Mouse (Mus musculus) MEL (cell line): ENCODE data around the gene Tex46. TPM values are rescaled to one million over a fixed set of nuclear protein-coding genes. Genes with fewer than 3 reads are reported as not detected.

Source experiments
- DNase-seq: peaks from one replicate; pipeline ENCODE4 v3.0.0; 2011; ENCODE audit warnings: low read depth, low spot score
- H3K27ac ChIP-seq: 2 replicates; pipeline ENCODE4 v1.5.1; 2012; ENCODE audit warnings: low read depth, mild to moderate bottlenecking, control low read depth, low read length, moderate library complexity; ENCODE audit not compliant: control insufficient read depth
- H3K27me3 ChIP-seq, 2 experiments: fragments of 150-350 bp in 1 of 2; sonication (generic) in 1 of 2; 2 replicates each; pipeline ENCODE4 v1.6.1; 2012; ENCODE audit warnings: low read length in 2 of 2, mild to moderate bottlenecking in 2 of 2, improper control_type of control experiment in 1 of 2, moderate library complexity in 1 of 2; ENCODE audit not compliant: insufficient read depth in 2 of 2, control insufficient read depth in 1 of 2
- H3K36me3 ChIP-seq, 2 experiments: 2 replicates each; pipeline ENCODE4 v1.6.1; 2012 to 2014; ENCODE audit warnings: low read length in 2 of 2, improper control_type of control experiment in 1 of 2, inconsistent platforms in 1 of 2, mild to moderate bottlenecking in 1 of 2; ENCODE audit not compliant: insufficient read depth in 2 of 2, control insufficient read depth in 1 of 2
- H3K4me1 ChIP-seq, 2 experiments: fragments of 150-350 bp in 1 of 2; sonication (generic) in 1 of 2; 2 replicates each; pipeline ENCODE4 v1.6.1; 2012; ENCODE audit warnings: low read length in 2 of 2, improper control_type of control experiment in 1 of 2, mild to moderate bottlenecking in 1 of 2; ENCODE audit not compliant: insufficient read depth in 2 of 2, control insufficient read depth in 1 of 2
- H3K4me3 ChIP-seq, 2 experiments: fragments of 150-350 bp in 1 of 2; sonication (generic) in 1 of 2; 2 replicates each; pipeline ENCODE4 v1.5.1; 2012; ENCODE audit warnings: low read depth in 2 of 2, low read length in 2 of 2, mild to moderate bottlenecking in 2 of 2, moderate library complexity in 2 of 2, control low read depth in 1 of 2, improper control_type of control experiment in 1 of 2; ENCODE audit not compliant: control insufficient read depth in 1 of 2, insufficient read depth in 1 of 2
- H3K79me2 ChIP-seq: 2 replicates; pipeline ENCODE4 v1.6.1; 2012; ENCODE audit warnings: mild to moderate bottlenecking, low read length, moderate library complexity; ENCODE audit not compliant: control insufficient read depth, poor library complexity, insufficient read depth
- H3K9ac ChIP-seq: 2 replicates; pipeline ENCODE4 v1.6.1; 2012; ENCODE audit warnings: low read depth, mild to moderate bottlenecking, control low read depth, low read length, moderate library complexity; ENCODE audit not compliant: control insufficient read depth, poor library complexity, severe bottlenecking
- H3K9me3 ChIP-seq: fragments of 150-350 bp; sonication (generic); replicated peaks from 2 replicates; pipeline ENCODE4 v1.6.1; 2012; ENCODE audit warnings: mild to moderate bottlenecking, low read length, improper control_type of control experiment, moderate library complexity; ENCODE audit not compliant: insufficient read depth
- BHLHE40 ChIP-seq: IDR thresholded peaks from 2 replicates; pipeline ENCODE4 v1.6.1; 2012; ENCODE audit warnings: low read depth, mild to moderate bottlenecking, inconsistent platforms, low read length, improper control_type of control experiment, borderline replicate concordance
- CHD1 ChIP-seq: IDR thresholded peaks from 2 replicates; pipeline ENCODE4 v1.6.1; 2012; ENCODE audit warnings: low read depth, mild to moderate bottlenecking, inconsistent platforms, low read length, improper control_type of control experiment
- CHD2 ChIP-seq: IDR thresholded peaks from 2 replicates; pipeline ENCODE4 v1.6.1; 2011; ENCODE audit warnings: low read length, improper control_type of control experiment
- CTCF ChIP-seq, 3 experiments: IDR thresholded peaks in 2 of 3; conservative IDR thresholded peaks in 1 of 3; 2 replicates each; pipeline ENCODE4 v1.5.1; 2011 to 2012; ENCODE audit warnings: low read length in 3 of 3, low read depth in 2 of 3, mild to moderate bottlenecking in 2 of 3, improper control_type of control experiment in 1 of 3, inconsistent platforms in 1 of 3, mixed read lengths in 1 of 3, moderate library complexity in 1 of 3; ENCODE audit not compliant: control insufficient read depth in 1 of 3, insufficient read depth in 1 of 3, poor library complexity in 1 of 3, severe bottlenecking in 1 of 3
- ELF1 ChIP-seq: IDR thresholded peaks from 2 replicates; pipeline ENCODE4 v1.6.1; 2014; ENCODE audit warnings: low read depth, mild to moderate bottlenecking, inconsistent platforms, low read length, improper control_type of control experiment, moderate library complexity
- EP300 ChIP-seq, 2 experiments: IDR thresholded peaks; 2 replicates each; pipeline ENCODE4 v1.6.1; 2011; ENCODE audit warnings: improper control_type of control experiment in 2 of 2, low read length in 2 of 2, low read depth in 1 of 2, mild to moderate bottlenecking in 1 of 2
- ETS1 ChIP-seq: IDR thresholded peaks from 2 replicates; pipeline ENCODE4 v1.6.1; 2012; ENCODE audit warnings: low read depth, mild to moderate bottlenecking, inconsistent platforms, low read length, improper control_type of control experiment, moderate library complexity
- GABPA ChIP-seq: IDR thresholded peaks from 2 replicates; pipeline ENCODE4 v1.6.1; 2012; ENCODE audit warnings: low read depth, mild to moderate bottlenecking, inconsistent platforms, low read length, improper control_type of control experiment, moderate library complexity
- GATA1 ChIP-seq: IDR thresholded peaks from 2 replicates; pipeline ENCODE4 v1.6.1; 2011; ENCODE audit warnings: low read depth, low read length, improper control_type of control experiment
- JUND ChIP-seq: IDR thresholded peaks from 2 replicates; pipeline ENCODE4 v1.6.1; 2011; ENCODE audit warnings: low read depth, mild to moderate bottlenecking, improper control_type of control experiment, low read length
- KAT2A ChIP-seq: conservative IDR thresholded peaks from 2 replicates; pipeline ENCODE4 v1.6.1; 2012; ENCODE audit warnings: low read depth, low read length, improper control_type of control experiment, inconsistent platforms
- MAFK ChIP-seq: IDR thresholded peaks from 2 replicates; pipeline ENCODE4 v1.6.1; 2011; ENCODE audit warnings: low read depth, mild to moderate bottlenecking, low read length, improper control_type of control experiment, borderline replicate concordance
- MAX ChIP-seq: IDR thresholded peaks from 2 replicates; pipeline ENCODE4 v1.6.1; 2011; ENCODE audit warnings: low read length, improper control_type of control experiment
- MAZ ChIP-seq: IDR thresholded peaks from 2 replicates; pipeline ENCODE4 v1.6.1; 2012; ENCODE audit warnings: low read depth, mild to moderate bottlenecking, inconsistent platforms, low read length, improper control_type of control experiment
- MEF2A ChIP-seq: IDR thresholded peaks from 2 replicates; pipeline ENCODE4 v1.6.1; 2014; ENCODE audit warnings: low read depth, mild to moderate bottlenecking, inconsistent platforms, low read length, improper control_type of control experiment; ENCODE audit not compliant: poor library complexity, insufficient replicate concordance, severe bottlenecking; ENCODE audit errors: extremely low read depth
- MXI1 ChIP-seq: IDR thresholded peaks from 2 replicates; pipeline ENCODE4 v1.6.1; 2011; ENCODE audit warnings: mild to moderate bottlenecking, low read depth, low read length, improper control_type of control experiment
- MYB ChIP-seq: IDR thresholded peaks from 2 replicates; pipeline ENCODE4 v1.6.1; 2011; ENCODE audit warnings: mild to moderate bottlenecking, low read depth, low read length, improper control_type of control experiment
- MYC ChIP-seq: IDR thresholded peaks from 2 replicates; pipeline ENCODE4 v1.6.1; 2011; ENCODE audit warnings: low read depth, mild to moderate bottlenecking, low read length, improper control_type of control experiment, moderate library complexity
- NRF1 ChIP-seq: IDR thresholded peaks from 2 replicates; pipeline ENCODE4 v1.6.1; 2014; ENCODE audit warnings: low read depth, mild to moderate bottlenecking, inconsistent platforms, low read length, improper control_type of control experiment, moderate library complexity; ENCODE audit not compliant: poor library complexity, insufficient read depth, severe bottlenecking
- POLR2A ChIP-seq, 2 experiments: IDR thresholded peaks; 2 replicates each; pipeline ENCODE4 v1.6.1; 2011 to 2012; ENCODE audit warnings: low read length in 2 of 2, mild to moderate bottlenecking in 2 of 2, control low read depth in 1 of 2, improper control_type of control experiment in 1 of 2, low read depth in 1 of 2, moderate library complexity in 1 of 2; ENCODE audit not compliant: control insufficient read depth in 1 of 2, insufficient read depth in 1 of 2, poor library complexity in 1 of 2
- POLR2AphosphoS2 ChIP-seq: IDR thresholded peaks from 2 replicates; pipeline ENCODE4 v1.6.1; 2011; ENCODE audit warnings: low read length, improper control_type of control experiment
- POLR2AphosphoS5 ChIP-seq: IDR thresholded peaks from 2 replicates; pipeline ENCODE4 v1.6.1; 2012; ENCODE audit warnings: low read depth, borderline replicate concordance, mild to moderate bottlenecking, inconsistent platforms, low read length, moderate library complexity, mixed read lengths
- RAD21 ChIP-seq: IDR thresholded peaks from 2 replicates; pipeline ENCODE4 v1.6.1; 2011; ENCODE audit warnings: mild to moderate bottlenecking, low read depth, low read length, improper control_type of control experiment
- RCOR1 ChIP-seq: IDR thresholded peaks from 2 replicates; pipeline ENCODE4 v1.6.1; 2012; ENCODE audit warnings: low read depth, mild to moderate bottlenecking, inconsistent platforms, low read length, improper control_type of control experiment
- SIN3A ChIP-seq: IDR thresholded peaks from 2 replicates; pipeline ENCODE4 v1.6.1; 2012; ENCODE audit warnings: low read length, improper control_type of control experiment, inconsistent platforms
- SMC3 ChIP-seq: IDR thresholded peaks from 2 replicates; pipeline ENCODE4 v1.6.1; 2011; ENCODE audit warnings: low read depth, low read length, improper control_type of control experiment
- TAL1 ChIP-seq: IDR thresholded peaks from 2 replicates; pipeline ENCODE4 v1.6.1; 2012; ENCODE audit warnings: mild to moderate bottlenecking, inconsistent platforms, low read length, moderate library complexity, mixed read lengths
- TBP ChIP-seq: IDR thresholded peaks from 2 replicates; pipeline ENCODE4 v1.8.0; 2011; ENCODE audit warnings: low read depth, low read length, improper control_type of control experiment
- TCF12 ChIP-seq: IDR thresholded peaks from 2 replicates; pipeline ENCODE4 v1.6.1; 2014; ENCODE audit warnings: low read depth, mild to moderate bottlenecking, inconsistent platforms, low read length, improper control_type of control experiment, moderate library complexity
- UBTF ChIP-seq: IDR thresholded peaks from 2 replicates; pipeline ENCODE4 v1.6.1; 2012; ENCODE audit warnings: low read depth, mild to moderate bottlenecking, inconsistent platforms, low read length, improper control_type of control experiment, moderate library complexity, borderline replicate concordance; ENCODE audit not compliant: insufficient read depth
- USF1 ChIP-seq: IDR thresholded peaks from 2 replicates; pipeline ENCODE4 v1.6.1; 2014; ENCODE audit warnings: low read depth, mild to moderate bottlenecking, inconsistent platforms, low read length, improper control_type of control experiment, moderate library complexity
- ZC3H11A ChIP-seq: IDR thresholded peaks from 2 replicates; pipeline ENCODE4 v1.6.1; 2012; ENCODE audit warnings: low read depth, mild to moderate bottlenecking, inconsistent platforms, low read length, improper control_type of control experiment
- ZMIZ1 ChIP-seq: IDR thresholded peaks from 2 replicates; pipeline ENCODE4 v1.6.1; 2012; ENCODE audit warnings: low read depth, mild to moderate bottlenecking, inconsistent platforms, low read length, improper control_type of control experiment, moderate library complexity
- ZNF384 ChIP-seq: IDR thresholded peaks from 2 replicates; pipeline ENCODE4 v1.6.1; 2012; ENCODE audit warnings: low read depth, mild to moderate bottlenecking, inconsistent platforms, low read length, improper control_type of control experiment
- polyA plus RNA-seq, 2 experiments: library from polyadenylated mRNA; stranded (reverse) in 1 of 2; unstranded in 1 of 2; fragments of >175 nt in 1 of 2; fragments of >200 nt in 1 of 2; gene quantifications; 2 replicates each; pipeline versions ENCODE4 v1.2.1 to v1.2.4; 2012; ENCODE audit warnings: low replicate concordance in 2 of 2, low read depth in 1 of 2; ENCODE audit not compliant: insufficient read length in 2 of 2, insufficient read depth in 1 of 2, missing spikeins in 1 of 2
- total RNA-seq: library from RNA; depleted of rRNA; stranded (reverse); fragments of 300-350 nt; gene quantifications from 2 replicates; pipeline ENCODE4 v1.2.3, GENCODE M21; 2012

The Tex46 gene
- total and polyA plus RNA-seq, 3 experiments, result not detected

DNA sequence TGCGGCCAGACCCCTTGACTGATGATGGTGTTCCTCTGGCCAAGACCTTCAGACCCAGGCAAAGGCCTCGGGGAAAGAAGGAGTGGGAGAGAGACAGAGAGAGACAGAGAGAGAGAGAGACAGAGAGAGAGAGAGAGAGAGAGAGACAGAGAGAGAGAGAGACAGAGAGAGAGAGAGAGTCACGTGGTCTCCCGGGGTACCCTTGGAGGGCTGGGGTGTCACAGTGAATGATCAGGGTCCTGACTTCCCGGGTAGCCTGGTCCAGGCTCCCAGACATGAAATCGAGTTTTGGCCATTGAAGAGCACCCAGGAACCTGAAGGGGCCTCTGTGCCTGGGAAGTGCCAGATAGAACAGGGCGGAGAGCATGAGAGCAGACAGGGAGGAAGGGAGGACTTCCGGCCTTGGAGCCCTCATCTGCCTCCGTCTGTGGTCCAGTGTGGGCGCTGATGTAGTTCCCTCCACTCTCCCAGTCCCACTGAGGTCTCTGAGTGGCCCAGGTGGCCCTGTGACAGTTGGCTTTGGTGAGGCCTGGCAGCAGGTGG lies 43.5 kb downstream of the Tex46 start (continued):
- TF ChIP-seq ELF1 (no peak), UBTF (no peak), CTCF (IDR thresholded peaks at IDR 0.05 in 2 of 3, conservative IDR thresholded peaks at IDR 0.05 in 1 of 3; ENCODE audit: control insufficient read depth in 1 of 3, insufficient read depth in 1 of 3, low read depth in 2 of 3, low read length in 3 of 3, poor library complexity in 1 of 3, severe bottlenecking in 1 of 3) (no peak), POLR2AphosphoS2 (no peak), TBP (no peak)
- TF ChIP-seq, all 39 proteins: peak for 10

GRCm38 (mm10) chr4:136657914-136658313 lies 47.7 kb downstream of the Tex46 start:
- peak overlapping the region; percentile 22 for H3K9ac ChIP-seq
- H3K9me3 ChIP-seq, result no peaks in the 10 kb centered on the region
- H3K4me1 ChIP-seq, result peaks cover 2 to 30% of the 10 kb centered on the region in 2 experiments; a peak in 3 of 4 replicates
- peak; percentile 78 for DNase-seq
- no peaks in the 10 kb centered on the region for H3K27me3 ChIP-seq
- peaks cover 2% of the 10 kb centered on the region for H3K79me2 ChIP-seq
- peak overlapping the region; percentile 82 for H3K27ac ChIP-seq
- H3K36me3 ChIP-seq, result peaks cover 0 to 18% of the 10 kb centered on the region in 2 experiments; a peak in 2 of 4 replicates
- H3K4me3 ChIP-seq, result no peak overlapping the region
- TF ChIP-seq MEF2A (peak; percentile 52; the same call in 1 of the 2 replicates), MAX (no peak), JUND (no peak), ZNF384 (peak; percentile 80), MYC (no peak), ZMIZ1 (peak; percentile 23; the same call in 1 of the 2 replicates), MYB (no peak), EP300 (IDR thresholded peaks at IDR 0.05; ENCODE audit: low read depth in 1 of 2, low read length in 2 of 2) (peak; percentile 83 to 90), UBTF (no peak), RCOR1 (peak; percentile 89), TAL1 (peak; percentile 79), SIN3A (no peak; the same call in 1 of the 2 replicates), MAZ (no peak), SMC3 (no peak), KAT2A (no peak), ETS1 (no peak; the same call in 1 of the 2 replicates), ELF1 (no peak), USF1 (no peak), TCF12 (peak; percentile 86), CTCF (IDR thresholded peaks at IDR 0.05 in 2 of 3, conservative IDR thresholded peaks at IDR 0.05 in 1 of 3; ENCODE audit: control insufficient read depth in 1 of 3, insufficient read depth in 1 of 3, low read depth in 2 of 3, low read length in 3 of 3, poor library complexity in 1 of 3, severe bottlenecking in 1 of 3) (no peak), TBP (no peak), GABPA (no peak), GATA1 (peak; percentile 91), ZC3H11A (no peak), BHLHE40 (no peak), CHD2 (no peak), POLR2AphosphoS5 (no peak), MXI1 (0 out of 2 replicates have a peak, but pooled peaks have one; percentile 21), CHD1 (no peak), NRF1 (no peak), RAD21 (no peak), POLR2A (IDR thresholded peaks at IDR 0.05; ENCODE audit: control insufficient read depth in 1 of 2, insufficient read depth in 1 of 2, low read depth in 1 of 2, low read length in 2 of 2, poor library complexity in 1 of 2) (0 out of 4 replicates have a peak, but pooled peaks of 1 of the 2 experiments have one; percentile 8), MAFK (no peak)
